Mouse (Mus musculus) midbrain, embryonic 13.5 days (tissue): ENCODE results near the gene Gpr183. TPM values are rescaled to one million over a fixed set of nuclear protein-coding genes. Genes with fewer than 3 reads are reported as not detected.

Experiments used
- ATAC-seq: fragments of 200-750 bp; cut with Nextera tagmentation; 2 replicates; pipeline ENCODE4 v1.8.0; 2017; ENCODE audit warnings: mild to moderate bottlenecking, moderate TSS enrichment, moderate library complexity
- H3K27ac ChIP-seq: fragments of 300-500 bp; sonication (generic); 2 replicates; pipeline ENCODE4 v1.5.1; 2015; ENCODE audit warnings: inconsistent platforms, mild to moderate bottlenecking, moderate library complexity
- H3K27me3 ChIP-seq: fragments of 300-500 bp; sonication (generic); 2 replicates; pipeline ENCODE4 v1.6.1; 2015; ENCODE audit warnings: mild to moderate bottlenecking, inconsistent platforms
- H3K36me3 ChIP-seq: fragments of 300-500 bp; sonication (generic); 2 replicates; pipeline ENCODE4 v1.6.1; 2015; ENCODE audit warnings: mild to moderate bottlenecking, inconsistent platforms
- H3K4me1 ChIP-seq: fragments of 300-500 bp; sonication (generic); replicated peaks from 2 replicates; pipeline ENCODE4 v1.6.1; 2015; ENCODE audit warnings: inconsistent platforms
- H3K4me2 ChIP-seq: fragments of 300-500 bp; sonication (generic); replicated peaks from 2 replicates; pipeline ENCODE4 v1.6.1; 2015; ENCODE audit warnings: moderate library complexity, mild to moderate bottlenecking, inconsistent platforms
- H3K4me3 ChIP-seq: fragments of 300-500 bp; sonication (generic); replicated peaks from 2 replicates; pipeline ENCODE4 v1.5.1; 2015; ENCODE audit warnings: mild to moderate bottlenecking, inconsistent platforms
- H3K9ac ChIP-seq: fragments of 300-500 bp; sonication (generic); replicated peaks from 2 replicates; pipeline ENCODE4 v1.6.1; 2015; ENCODE audit warnings: mild to moderate bottlenecking, inconsistent platforms
- H3K9me3 ChIP-seq: fragments of 300-500 bp; sonication (generic); 2 replicates; pipeline ENCODE4 v1.6.1; 2016; ENCODE audit warnings: mild to moderate bottlenecking, inconsistent platforms
- WGBS: fragments of 180-500 bp; shearing (Covaris S2); methylation state at CpG from one replicate; pipeline ENCODE4 v1.1.7; 2015; 5-methylcytosine and 5-hydroxymethylcytosine counted together
- polyA plus RNA-seq: library from polyadenylated mRNA; unstranded; fragments of >200 nt; fragmentation: Nextera tagmentation; extraction: Ambion mirVana; gene quantifications from 2 replicates; pipeline ENCODE4 v1.2.1, GENCODE M21; 2015

Gpr183 gene
- 0.72 and 1.2 TPM in 2 replicates for polyA plus RNA-seq

DNA sequence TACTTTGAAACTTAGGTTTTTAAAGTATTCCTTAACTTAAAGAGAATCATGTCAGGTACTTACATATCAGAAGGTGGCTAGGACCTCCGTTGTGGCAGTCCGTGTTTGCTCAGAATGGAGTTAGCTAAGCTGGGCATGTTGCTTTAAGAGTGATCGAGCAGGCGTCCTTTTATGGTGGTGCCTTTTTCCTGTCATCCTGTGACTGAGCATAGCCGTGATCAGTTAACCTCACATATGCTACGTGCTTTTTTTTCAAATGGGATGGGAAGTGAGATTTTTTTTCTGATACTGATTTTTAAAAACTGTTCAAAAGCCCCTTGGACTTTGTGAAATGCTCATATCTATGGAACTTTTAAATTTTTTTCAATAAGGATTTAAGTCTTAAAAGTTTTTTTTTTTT is at the start of gene Gpr183:
Gene Gpr183, minus strand, starts transcription at position 206 of the 400 bp plus-strand sequence.
- Histone ChIP-seq H3K27me3 (no peaks in the 10 kb centered on the region), H3K27ac (no peak within 1 kb of the TSS), H3K36me3 (no peaks in the 10 kb centered on the region), H3K4me3 (no peak within 1 kb of the TSS), H3K4me1 (0 out of 2 replicates have a peak, but pooled peaks cover 2% of the 10 kb centered on the region), H3K9me3 (no peaks in the 10 kb centered on the region), H3K4me2 (no peak within 1 kb of the TSS), H3K9ac (no peak within 1 kb of the TSS)
- 68% methylated on average over 6 of the region's 6 CpGs for WGBS
- no peak for ATAC-seq

DNA sequence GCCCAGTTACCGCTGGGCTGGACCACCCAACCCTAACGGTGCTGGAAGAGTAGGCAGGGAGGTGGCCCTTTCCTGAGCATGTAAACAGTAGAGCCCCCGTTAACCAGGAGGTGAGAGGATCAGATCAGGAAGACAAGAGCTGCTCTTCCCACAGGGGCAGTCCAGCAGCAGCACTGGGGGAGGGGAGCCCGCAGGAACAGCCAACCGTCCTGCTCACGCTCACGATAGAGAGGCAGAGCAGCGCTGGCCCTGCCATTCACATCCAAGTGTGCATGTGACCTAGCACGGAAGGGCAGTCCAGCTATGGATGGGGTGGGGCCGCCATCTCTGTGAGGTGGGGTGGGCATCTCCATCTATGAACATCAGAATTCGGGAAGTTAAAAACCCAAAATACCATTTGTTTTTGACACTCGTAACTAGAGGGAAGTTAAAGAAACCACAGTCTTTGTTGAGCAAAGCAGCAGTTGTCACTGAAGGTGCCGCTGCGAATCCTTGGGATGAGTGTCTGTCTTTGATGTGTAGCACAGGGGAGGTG is 48.5 kb upstream of the Gpr183 start:
- Histone ChIP-seq H3K27ac (no peak overlapping the region), H3K4me2 (no peak overlapping the region), H3K27me3 (no peaks in the 10 kb centered on the region), H3K9ac (no peak overlapping the region), H3K9me3 (no peaks in the 10 kb centered on the region), H3K4me1 (no peaks in the 10 kb centered on the region), H3K4me3 (no peak overlapping the region), H3K36me3 (peaks cover 41% of the 10 kb centered on the region)
- no peak for ATAC-seq
- 86% methylated on average over 14 of the region's 14 CpGs for WGBS

DNA sequence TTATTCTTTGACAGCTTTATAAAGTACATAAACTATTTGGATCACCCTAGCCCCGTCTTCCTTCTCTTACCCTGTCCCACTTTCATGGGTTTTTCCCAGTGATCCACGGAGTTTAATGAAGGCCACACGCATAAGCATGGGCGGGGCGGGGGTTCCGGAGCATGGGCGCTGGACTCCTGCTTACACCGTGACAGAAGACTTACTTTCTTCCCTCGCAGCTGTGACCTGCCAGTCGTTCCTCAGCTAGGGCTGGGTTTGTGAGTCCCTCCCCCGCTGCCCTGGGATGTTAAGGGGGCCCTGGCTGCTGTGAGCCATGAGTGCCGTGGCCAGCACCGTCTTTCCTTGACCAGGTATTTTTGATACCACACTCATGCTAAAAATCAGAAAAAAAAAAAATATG is 47.8 kb upstream of the Gpr183 start:
- Histone ChIP-seq H3K4me1 (no peaks in the 10 kb centered on the region), H3K36me3 (peaks cover 37% of the 10 kb centered on the region), H3K27ac (no peak overlapping the region), H3K27me3 (no peaks in the 10 kb centered on the region), H3K9ac (no peak overlapping the region), H3K9me3 (no peaks in the 10 kb centered on the region), H3K4me2 (no peak overlapping the region), H3K4me3 (no peak overlapping the region)
- ATAC-seq = no peak
- WGBS = 81% methylated on average over 13 of the region's 13 CpGs

DNA sequence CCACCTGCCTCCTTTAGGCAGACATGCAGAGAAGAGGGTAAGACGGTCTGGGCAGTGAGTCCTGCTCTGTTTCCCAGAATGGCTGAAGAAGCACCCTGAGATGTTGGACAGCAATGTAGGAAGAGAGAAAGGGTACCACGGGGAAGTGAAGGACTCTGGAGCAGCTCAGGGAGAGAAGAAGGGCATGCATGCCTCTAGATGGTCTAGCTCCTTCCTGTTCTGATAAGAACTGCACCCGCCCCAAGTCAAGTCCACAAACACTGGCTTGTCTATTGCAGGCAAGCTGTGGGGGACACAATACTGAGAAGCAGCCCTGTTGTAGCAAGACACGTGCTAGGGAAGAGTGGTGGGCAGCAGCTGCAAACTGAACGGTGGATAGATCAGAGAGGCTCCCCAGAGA is 47.2 kb upstream of the Gpr183 start:
- Histone ChIP-seq H3K27me3 (no peaks in the 10 kb centered on the region), H3K9ac (no peak overlapping the region), H3K4me1 (no peaks in the 10 kb centered on the region), H3K4me3 (no peak overlapping the region), H3K27ac (no peak overlapping the region), H3K36me3 (peaks cover 37% of the 10 kb centered on the region), H3K4me2 (no peak overlapping the region), H3K9me3 (no peaks in the 10 kb centered on the region)
- ATAC-seq = no peak
- 84% methylated on average over 5 of the region's 5 CpGs for WGBS

DNA sequence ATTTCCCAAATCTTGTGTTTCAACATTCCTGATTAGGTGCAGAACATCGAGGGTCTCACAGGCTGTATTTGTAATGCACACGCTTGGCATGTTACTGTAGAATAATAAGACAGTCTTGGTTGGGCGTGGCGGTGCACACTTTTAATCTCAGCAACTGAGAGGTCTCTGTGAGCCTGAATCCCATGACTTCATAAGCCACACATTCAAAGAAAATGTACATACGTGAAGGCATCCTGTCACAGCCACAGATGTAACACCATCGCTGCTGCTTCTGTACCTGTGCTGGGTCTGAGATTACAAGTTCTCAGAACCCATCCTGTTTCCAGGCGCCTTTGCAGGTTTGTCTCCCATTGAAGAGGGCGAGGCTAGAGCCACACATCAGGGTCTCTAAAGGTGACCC is 46.8 kb upstream of the Gpr183 start:
- no peak overlapping the region for H3K27ac ChIP-seq
- no peaks in the 10 kb centered on the region for H3K27me3 ChIP-seq
- no peak for ATAC-seq
- H3K4me3 ChIP-seq = no peak overlapping the region
- WGBS = 95% methylated on average over 8 of the region's 8 CpGs
- peaks cover 37% of the 10 kb centered on the region for H3K36me3 ChIP-seq
- H3K9me3 ChIP-seq = no peaks in the 10 kb centered on the region
- no peak overlapping the region for H3K9ac ChIP-seq
- no peak overlapping the region for H3K4me2 ChIP-seq
- no peaks in the 10 kb centered on the region for H3K4me1 ChIP-seq

DNA sequence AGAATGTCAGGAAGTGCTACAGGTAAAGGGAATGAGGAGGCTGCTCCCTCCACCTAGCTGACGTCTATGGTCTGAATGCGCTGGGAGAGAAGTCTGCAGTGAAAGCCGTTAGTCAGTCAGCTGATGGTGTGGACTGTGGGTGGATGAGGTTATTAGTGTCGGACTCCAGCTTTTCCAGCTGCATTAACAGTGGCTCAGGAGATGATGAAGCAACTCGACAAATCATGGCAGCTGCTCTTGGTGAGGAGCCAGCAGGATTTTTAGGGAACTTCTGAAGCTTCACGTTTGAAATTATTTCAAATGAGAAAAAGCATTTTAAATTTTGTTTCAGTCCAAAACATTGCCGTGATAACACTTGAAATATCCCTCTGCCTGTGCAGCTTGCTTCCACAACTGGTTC is 45.3 kb upstream of the Gpr183 start:
- Histone ChIP-seq H3K27me3 (no peaks in the 10 kb centered on the region), H3K9me3 (no peaks in the 10 kb centered on the region), H3K27ac (0 out of 2 replicates have a peak overlapping the region, but pooled peaks have one; percentile 14), H3K9ac (no peak overlapping the region), H3K36me3 (peaks cover 37% of the 10 kb centered on the region), H3K4me1 (no peaks in the 10 kb centered on the region), H3K4me2 (no peak overlapping the region), H3K4me3 (no peak overlapping the region)
- 87% methylated on average over 7 of the region's 7 CpGs for WGBS
- no peak for ATAC-seq

DNA sequence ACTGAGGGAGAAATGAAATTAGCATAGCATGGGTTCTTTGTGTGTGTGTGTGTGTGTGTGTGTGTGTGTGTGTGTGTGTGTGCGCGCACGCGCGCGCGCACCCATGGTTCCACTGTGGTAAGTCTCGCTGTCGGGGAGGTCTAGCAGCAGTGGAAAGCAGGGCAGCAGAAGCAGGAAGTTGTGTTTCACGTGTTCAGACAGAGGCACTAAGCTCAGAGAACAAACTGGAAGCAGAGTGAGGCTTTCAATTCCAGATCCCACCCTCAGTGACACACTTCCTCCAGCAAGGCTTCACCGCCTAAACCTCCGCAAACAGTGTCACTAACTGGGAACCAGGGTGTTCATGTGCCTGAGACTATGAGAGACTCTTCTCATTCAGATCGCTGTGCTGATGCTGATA is 44.5 kb upstream of the Gpr183 start:
- no peaks in the 10 kb centered on the region for H3K27me3 ChIP-seq
- WGBS = 96% methylated on average over 13 of the region's 13 CpGs
- no peak overlapping the region for H3K27ac ChIP-seq
- no peak overlapping the region for H3K9ac ChIP-seq
- H3K9me3 ChIP-seq = no peaks in the 10 kb centered on the region
- H3K36me3 ChIP-seq = peaks cover 34% of the 10 kb centered on the region
- no peak overlapping the region for H3K4me2 ChIP-seq
- no peaks in the 10 kb centered on the region for H3K4me1 ChIP-seq
- no peak overlapping the region for H3K4me3 ChIP-seq
- ATAC-seq = no peak

DNA sequence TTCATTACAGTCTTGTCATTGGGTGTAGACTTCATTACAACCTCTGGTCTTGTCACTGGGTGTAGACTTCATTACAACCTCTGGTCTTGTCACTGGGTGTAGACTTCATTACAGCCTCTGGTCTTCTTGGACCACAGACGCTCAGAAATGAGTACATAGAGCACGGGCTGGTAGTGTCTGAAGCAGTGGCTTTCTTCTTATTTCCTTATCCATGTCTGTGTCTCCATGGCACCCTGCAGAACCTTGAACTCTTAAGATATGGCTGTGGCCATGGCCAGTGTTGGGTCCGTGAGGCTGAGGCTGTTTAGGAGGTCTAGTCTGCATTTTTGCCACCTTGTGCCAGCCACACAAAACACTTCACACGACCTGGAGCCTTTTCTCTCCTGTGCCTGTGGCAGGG is 43.3 kb upstream of the Gpr183 start:
- Histone ChIP-seq H3K9me3 (no peaks in the 10 kb centered on the region), H3K4me1 (no peaks in the 10 kb centered on the region), H3K4me3 (no peak overlapping the region), H3K27ac (no peak overlapping the region), H3K27me3 (no peaks in the 10 kb centered on the region), H3K4me2 (no peak overlapping the region), H3K36me3 (peaks cover 31% of the 10 kb centered on the region), H3K9ac (no peak overlapping the region)
- ATAC-seq = no peak
- 90% methylated on average over 4 of the region's 4 CpGs for WGBS

DNA sequence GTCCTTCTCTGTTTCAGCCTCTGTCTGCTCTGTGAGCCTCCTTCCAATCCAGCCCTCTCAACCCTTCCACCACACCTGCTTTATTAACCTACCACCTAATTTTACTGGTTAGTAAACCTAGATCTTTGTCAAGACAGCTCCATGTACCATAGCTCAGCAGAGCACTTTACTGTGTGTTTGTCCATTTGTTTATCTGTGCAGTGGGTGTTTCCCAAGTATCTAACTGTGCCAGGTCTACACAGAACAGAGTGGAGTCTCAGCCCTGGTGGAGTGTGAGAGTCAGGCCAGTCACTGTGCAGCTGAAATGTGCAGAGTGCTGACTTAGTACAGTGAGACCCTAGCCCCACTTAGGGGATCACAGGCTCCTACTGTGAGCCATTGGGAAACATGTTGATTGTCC is 38.8 kb upstream of the Gpr183 start:
- Histone ChIP-seq H3K4me1 (no peaks in the 10 kb centered on the region), H3K4me3 (no peak overlapping the region), H3K27me3 (no peaks in the 10 kb centered on the region), H3K4me2 (no peak overlapping the region), H3K9ac (no peak overlapping the region), H3K9me3 (no peaks in the 10 kb centered on the region), H3K36me3 (peaks cover 15% of the 10 kb centered on the region), H3K27ac (no peak overlapping the region)
- ATAC-seq = no peak

DNA sequence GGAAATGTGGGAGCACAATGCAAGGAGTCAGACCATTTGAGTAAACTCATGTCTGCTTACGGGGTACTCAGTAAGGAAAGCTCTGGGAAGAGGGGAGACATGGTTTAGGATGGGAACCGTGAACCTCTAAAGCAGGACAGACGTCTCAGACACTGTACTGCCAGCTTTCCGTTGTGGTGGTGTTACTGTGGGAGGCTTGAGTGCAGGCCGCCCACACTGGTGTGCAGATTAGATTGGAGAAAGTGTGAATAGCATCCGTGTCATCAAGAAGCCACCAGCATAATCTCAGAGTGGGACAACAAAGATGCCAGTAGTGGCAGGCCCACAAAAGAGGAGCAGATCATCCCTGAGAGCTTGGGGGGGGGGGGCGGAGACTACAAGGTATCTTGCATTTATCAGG is 37.2 kb upstream of the Gpr183 start:
- ATAC-seq = no peak

DNA sequence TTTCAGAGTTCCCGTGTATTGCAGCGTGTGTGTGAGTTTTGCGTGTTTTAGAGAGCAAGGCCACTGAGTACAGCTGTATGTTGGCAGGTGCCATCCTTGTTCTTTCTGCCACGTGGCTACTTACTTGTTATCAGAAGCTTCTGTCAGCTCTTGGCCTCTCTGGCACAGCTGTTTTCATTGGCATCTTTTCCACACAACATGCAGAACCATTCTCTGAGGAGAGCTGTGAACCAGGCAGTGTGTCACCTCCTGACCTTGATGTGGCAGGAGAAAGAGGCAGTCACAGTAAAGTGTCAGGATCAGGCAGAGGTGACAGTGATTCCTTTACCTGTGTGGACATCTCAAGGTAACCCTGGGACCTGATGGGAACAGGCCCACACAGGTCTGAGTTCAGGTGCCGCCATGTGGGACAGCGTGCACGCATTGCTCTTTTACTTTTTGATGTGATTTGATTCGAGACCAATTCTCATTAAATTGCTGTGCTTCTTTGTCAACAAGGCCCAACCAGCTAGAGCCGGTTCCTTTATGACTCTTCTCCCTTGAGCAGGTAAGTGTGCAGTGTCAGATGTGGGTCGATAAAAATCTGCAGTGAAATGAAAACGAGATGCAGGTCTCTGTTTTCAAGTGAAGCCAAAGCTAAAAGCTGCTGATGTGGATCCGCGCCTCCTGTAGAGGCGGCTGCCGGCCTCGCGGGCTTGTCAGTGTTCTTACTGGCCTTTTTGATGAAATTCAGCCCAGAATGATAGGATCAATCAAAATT is 35.5 kb upstream of the Gpr183 start:
- Histone ChIP-seq H3K9me3 (no peaks in the 10 kb centered on the region), H3K36me3 (peaks cover 35% of the 10 kb centered on the region), H3K4me2 (no peak overlapping the region), H3K4me1 (no peaks in the 10 kb centered on the region), H3K27me3 (no peaks in the 10 kb centered on the region), H3K9ac (no peak overlapping the region), H3K27ac (no peak overlapping the region), H3K4me3 (no peak overlapping the region)
- 0 out of 2 replicates have a peak, but pooled peaks have one; percentile 25 for ATAC-seq
- 93% methylated on average over 17 of the region's 17 CpGs for WGBS

More for the DNA sequence above, 37.2 kb upstream of the Gpr183 start:
- Histone ChIP-seq H3K4me1 (no peaks in the 10 kb centered on the region), H3K4me2 (no peak overlapping the region), H3K4me3 (no peak overlapping the region), H3K9ac (no peak overlapping the region), H3K36me3 (peaks cover 20% of the 10 kb centered on the region; the same call in 1 of the 2 replicates), H3K27me3 (no peaks in the 10 kb centered on the region), H3K9me3 (no peaks in the 10 kb centered on the region), H3K27ac (no peak overlapping the region)
- 87% methylated on average over 7 of the region's 7 CpGs for WGBS

DNA sequence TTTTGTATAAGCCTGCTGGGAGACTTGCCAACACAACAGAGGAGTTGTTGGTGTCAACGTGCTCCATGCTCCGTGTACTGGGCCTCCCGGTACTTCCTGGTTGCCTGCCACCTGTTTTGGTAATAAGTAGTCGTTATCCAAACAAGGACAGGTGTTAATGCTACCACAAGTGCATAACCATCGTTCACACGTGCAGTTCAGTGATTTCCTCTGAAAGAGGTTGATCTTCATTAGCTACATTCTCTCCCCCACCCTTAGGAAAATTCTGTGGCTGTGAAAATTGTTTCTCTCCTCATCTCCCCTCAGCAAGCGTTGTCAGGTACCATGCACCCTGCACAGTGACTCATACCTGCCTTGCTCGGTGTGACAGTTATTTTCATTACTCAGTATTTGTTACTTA is 34.5 kb upstream of the Gpr183 start:
- H3K9ac ChIP-seq = no peak overlapping the region
- no peak for ATAC-seq
- no peak overlapping the region for H3K4me3 ChIP-seq
- H3K9me3 ChIP-seq = no peaks in the 10 kb centered on the region
- H3K27ac ChIP-seq = no peak overlapping the region
- H3K4me1 ChIP-seq = no peaks in the 10 kb centered on the region
- H3K27me3 ChIP-seq = no peaks in the 10 kb centered on the region
- peaks cover 46% of the 10 kb centered on the region for H3K36me3 ChIP-seq
- 92% methylated on average over 8 of the region's 8 CpGs for WGBS
- no peak overlapping the region for H3K4me2 ChIP-seq

DNA sequence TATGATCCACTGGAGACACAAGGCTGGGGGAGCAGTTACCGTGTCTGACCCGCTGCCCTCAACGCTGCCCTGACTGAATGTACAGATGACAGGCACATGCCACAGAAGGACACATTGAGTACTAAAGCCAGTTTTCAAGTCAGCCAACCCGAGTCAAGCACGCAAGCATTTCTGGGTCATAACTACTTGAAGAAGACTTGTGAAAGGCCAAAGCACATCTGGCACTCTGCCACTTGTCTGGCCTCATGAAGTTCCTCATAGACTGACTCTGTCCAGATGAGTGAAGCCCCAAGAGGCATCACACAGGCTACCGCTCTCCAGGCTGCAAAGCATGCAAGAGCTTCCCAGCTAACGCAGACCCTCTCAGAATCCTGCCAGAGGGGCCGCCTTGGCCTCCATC is 31.8 kb upstream of the Gpr183 start:
- Histone ChIP-seq H3K9me3 (no peaks in the 10 kb centered on the region), H3K27me3 (no peaks in the 10 kb centered on the region), H3K36me3 (peaks cover 54% of the 10 kb centered on the region), H3K9ac (no peak overlapping the region), H3K4me2 (no peak overlapping the region), H3K4me3 (no peak overlapping the region), H3K27ac (no peak overlapping the region), H3K4me1 (no peaks in the 10 kb centered on the region)
- WGBS = 92% methylated on average over 8 of the region's 8 CpGs
- no peak for ATAC-seq
